Mouse (Mus musculus): ENCODE measurements around the gene Ccser1. TPM values are rescaled to one million over a fixed set of nuclear protein-coding genes. Genes with fewer than 3 reads are reported as not detected.

Gene Ccser1
- polyA plus RNA-seq, 1 experiment from 2014 or later, result 6.9 TPM

GRCm38 (mm10) chr6:61432703-61433102 is 252.6 kb downstream of the Ccser1 start:
- Histone ChIP-seq H3K27ac (replicated peaks) (no peak overlapping the region), H3K27me3 (ENCODE audit: control insufficient read depth, insufficient read depth, low read length) (no peaks in the 10 kb centered on the region), H3K4me2 (replicated peaks; ENCODE audit: low read depth) (no peak overlapping the region), H3K9ac (ENCODE audit: low read length) (no peak overlapping the region), H3K36me3 (ENCODE audit: control insufficient read depth, insufficient read depth, low read length) (no peaks in the 10 kb centered on the region), H3K4me3 (ENCODE audit: low read depth, low read length) (no peak overlapping the region), H3K4me1 (replicated peaks; ENCODE audit: control insufficient read depth, insufficient read depth) (no peaks in the 10 kb centered on the region), H3K9me3 (ENCODE audit: control insufficient read depth, low read length) (no peaks in the 10 kb centered on the region)
- DNase-seq (ENCODE audit: low spot score), result no peak
- 51% methylated on average over 3 of the region's 3 CpGs for WGBS
- ATAC-seq (ENCODE audit: low FRiP score, low TSS enrichment), result no peak
- TF ChIP-seq EP300 (optimal IDR thresholded peaks at IDR 0.05) (no peak), CTCF (IDR thresholded peaks at IDR 0.05; ENCODE audit: low read depth) (no peak)

- ATAC-seq (ENCODE audit: low FRiP score, low TSS enrichment) (no peak), DNase-seq (ENCODE audit: low spot score) (no peak)
- no peaks in the 10 kb centered on the region for H3K27me3 ChIP-seq (ENCODE audit: control insufficient read depth, insufficient read depth, low read length)
- no peak overlapping the region for H3K9ac ChIP-seq (ENCODE audit: low read length)
- H3K4me3 ChIP-seq (ENCODE audit: low read depth, low read length), result no peak overlapping the region
- H3K9me3 ChIP-seq (ENCODE audit: control insufficient read depth, low read length), result no peaks in the 10 kb centered on the region
- no peak overlapping the region for H3K27ac ChIP-seq (replicated peaks)
- H3K36me3 ChIP-seq (ENCODE audit: control insufficient read depth, insufficient read depth, low read length), result no peaks in the 10 kb centered on the region
- H3K4me1 ChIP-seq (replicated peaks; ENCODE audit: control insufficient read depth, insufficient read depth), result no peaks in the 10 kb centered on the region
- TF ChIP-seq CTCF (IDR thresholded peaks at IDR 0.05; ENCODE audit: low read depth) (no peak), EP300 (optimal IDR thresholded peaks at IDR 0.05) (no peak)
- no peak overlapping the region for H3K4me2 ChIP-seq (replicated peaks; ENCODE audit: low read depth)
Observed at GRCm38 (mm10) chr6:61438165-61438564, 258.0 kb downstream of the Ccser1 start.

- H3K4me3 ChIP-seq (ENCODE audit: low read depth, low read length), result no peak overlapping the region
- no peak overlapping the region for H3K4me2 ChIP-seq (replicated peaks; ENCODE audit: low read depth)
- no peaks in the 10 kb centered on the region for H3K36me3 ChIP-seq (ENCODE audit: control insufficient read depth, insufficient read depth, low read length)
- ATAC-seq (ENCODE audit: low FRiP score, low TSS enrichment) (no peak), DNase-seq (ENCODE audit: low spot score) (no peak)
- TF ChIP-seq CTCF (IDR thresholded peaks at IDR 0.05; ENCODE audit: low read depth), result no peak
- TF ChIP-seq EP300 (optimal IDR thresholded peaks at IDR 0.05), result no peak
- WGBS, result 81% methylated on average over 2 of the region's 2 CpGs
- no peaks in the 10 kb centered on the region for H3K9me3 ChIP-seq (ENCODE audit: control insufficient read depth, low read length)
- no peaks in the 10 kb centered on the region for H3K4me1 ChIP-seq (replicated peaks; ENCODE audit: control insufficient read depth, insufficient read depth)
- H3K27me3 ChIP-seq (ENCODE audit: control insufficient read depth, insufficient read depth, low read length), result no peaks in the 10 kb centered on the region
- H3K9ac ChIP-seq (ENCODE audit: low read length), result no peak overlapping the region
- no peak overlapping the region for H3K27ac ChIP-seq (replicated peaks)
Observed at GRCm38 (mm10) chr6:61471371-61472152, 291.4 kb downstream of the Ccser1 start.

DNA sequence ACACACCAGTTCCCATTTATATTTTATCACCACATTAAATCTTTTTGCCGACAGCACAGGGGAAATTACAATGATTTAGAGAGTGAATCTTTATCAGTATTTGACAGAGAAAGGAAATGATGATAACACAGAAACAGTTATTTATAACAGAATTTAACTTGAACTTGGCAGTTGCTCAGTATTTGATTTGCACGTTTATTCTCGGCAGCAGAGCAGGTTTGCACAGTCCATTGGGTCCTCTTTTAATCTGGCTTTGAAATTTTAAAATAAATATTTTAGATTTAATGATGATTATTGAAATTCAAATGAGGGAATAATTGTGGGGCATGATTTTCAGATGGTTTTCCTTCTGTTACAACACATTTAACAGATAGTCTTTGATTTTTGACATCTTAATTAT is 305.2 kb downstream of the Ccser1 start:
- Histone ChIP-seq H3K4me3 (ENCODE audit: low read depth, low read length) (no peak overlapping the region), H3K27me3 (ENCODE audit: control insufficient read depth, insufficient read depth, low read length) (no peaks in the 10 kb centered on the region), H3K36me3 (ENCODE audit: control insufficient read depth, insufficient read depth, low read length) (no peaks in the 10 kb centered on the region), H3K9ac (ENCODE audit: low read length) (no peak overlapping the region), H3K9me3 (ENCODE audit: control insufficient read depth, low read length) (no peaks in the 10 kb centered on the region), H3K27ac (replicated peaks) (no peak overlapping the region), H3K4me1 (replicated peaks; ENCODE audit: control insufficient read depth, insufficient read depth) (no peaks in the 10 kb centered on the region), H3K4me2 (replicated peaks; ENCODE audit: low read depth) (no peak overlapping the region)
- TF ChIP-seq CTCF (IDR thresholded peaks at IDR 0.05; ENCODE audit: low read depth) (no peak), EP300 (optimal IDR thresholded peaks at IDR 0.05) (no peak)
- WGBS, result 53% methylated on average over 3 of the region's 3 CpGs
- DNase-seq (ENCODE audit: low spot score) (no peak), ATAC-seq (ENCODE audit: low FRiP score, low TSS enrichment) (no peak)

GRCm38 (mm10) chr6:61491979-61492821 is 312.1 kb downstream of the Ccser1 start:
- DNase-seq (ENCODE audit: low spot score), result no peak
- Histone ChIP-seq H3K9ac (ENCODE audit: low read length) (no peak overlapping the region), H3K36me3 (ENCODE audit: control insufficient read depth, insufficient read depth, low read length) (no peaks in the 10 kb centered on the region), H3K4me3 (ENCODE audit: low read depth, low read length) (no peak overlapping the region), H3K27me3 (ENCODE audit: control insufficient read depth, insufficient read depth, low read length) (no peaks in the 10 kb centered on the region), H3K4me1 (replicated peaks; ENCODE audit: control insufficient read depth, insufficient read depth) (no peaks in the 10 kb centered on the region), H3K4me2 (replicated peaks; ENCODE audit: low read depth) (no peak overlapping the region), H3K9me3 (ENCODE audit: control insufficient read depth, low read length) (no peaks in the 10 kb centered on the region), H3K27ac (replicated peaks) (no peak overlapping the region)
- TF ChIP-seq CTCF (IDR thresholded peaks at IDR 0.05; ENCODE audit: low read depth), result no peak
- TF ChIP-seq EP300 (optimal IDR thresholded peaks at IDR 0.05), result no peak
- 72% methylated on average over 4 of the region's 4 CpGs for whole genome bisulfite sequencing
- ATAC-seq (ENCODE audit: low FRiP score, low TSS enrichment), result no peak

GRCm38 (mm10) chr6:61493386-61493785 is 313.3 kb downstream of the Ccser1 start:
- TF ChIP-seq EP300 (optimal IDR thresholded peaks at IDR 0.05), result no peak
- TF ChIP-seq CTCF (IDR thresholded peaks at IDR 0.05; ENCODE audit: low read depth), result no peak
- 86% methylated on average over 5 of the region's 5 CpGs for WGBS
- no peaks in the 10 kb centered on the region for H3K36me3 ChIP-seq (ENCODE audit: control insufficient read depth, insufficient read depth, low read length)
- H3K27me3 ChIP-seq (ENCODE audit: control insufficient read depth, insufficient read depth, low read length), result no peaks in the 10 kb centered on the region
- ATAC-seq (ENCODE audit: low FRiP score, low TSS enrichment), result no peak
- H3K27ac ChIP-seq (replicated peaks), result no peak overlapping the region
- H3K9ac ChIP-seq (ENCODE audit: low read length), result no peak overlapping the region
- H3K4me3 ChIP-seq (ENCODE audit: low read depth, low read length), result no peak overlapping the region
- H3K4me1 ChIP-seq (replicated peaks; ENCODE audit: control insufficient read depth, insufficient read depth), result no peaks in the 10 kb centered on the region
- DNase-seq (ENCODE audit: low spot score), result no peak
- no peak overlapping the region for H3K4me2 ChIP-seq (replicated peaks; ENCODE audit: low read depth)
- H3K9me3 ChIP-seq (ENCODE audit: control insufficient read depth, low read length), result no peaks in the 10 kb centered on the region

Measured in stomach, postnatal 0 days (tissue).